Mouse (Mus musculus) lung, embryonic 14.5 days (tissue): ENCODE results near the gene Pdcl2. TPM values are rescaled to one million over a fixed set of nuclear protein-coding genes. Genes with fewer than 3 reads are reported as not detected.
A peak's percentile ranks its signal among the peaks of the same experiment; 100 is the strongest.

ENCODE experiments used
- ATAC-seq: fragments of 200-750 bp; cut with Nextera tagmentation; 2 replicates; pipeline ENCODE4 v1.8.0; 2017; ENCODE audit warnings: mild to moderate bottlenecking, moderate TSS enrichment, moderate library complexity; ENCODE audit not compliant: insufficient read depth
- DNase-seq: peaks from one replicate; pipeline ENCODE4 v3.0.0-alpha.2; 2015
- H3K27ac ChIP-seq: fragments of 300-500 bp; sonication (generic); 2 replicates; pipeline ENCODE4 v1.5.1; 2014; ENCODE audit warnings: low read depth, mild to moderate bottlenecking, moderate library complexity
- H3K27me3 ChIP-seq: fragments of 300-500 bp; sonication (generic); 2 replicates; pipeline ENCODE4 v1.6.1; 2014; ENCODE audit warnings: low read length, control low read depth; ENCODE audit not compliant: insufficient read depth
- H3K36me3 ChIP-seq: fragments of 300-500 bp; sonication (generic); 2 replicates; pipeline ENCODE4 v1.6.1; 2014; ENCODE audit warnings: control low read depth; ENCODE audit not compliant: insufficient read depth
- H3K4me1 ChIP-seq: fragments of 300-500 bp; sonication (generic); 2 replicates; pipeline ENCODE4 v1.6.1; 2014; ENCODE audit warnings: antibody characterized with exemption, control low read depth; ENCODE audit not compliant: insufficient read depth
- H3K4me2 ChIP-seq: fragments of 300-500 bp; sonication (generic); 2 replicates; pipeline ENCODE4 v1.6.1; 2014; ENCODE audit warnings: mild to moderate bottlenecking
- H3K4me3 ChIP-seq: fragments of 300-500 bp; sonication (generic); 2 replicates; pipeline ENCODE4 v1.5.1; 2014; ENCODE audit warnings: low read depth, low read length
- H3K9ac ChIP-seq: fragments of 300-500 bp; sonication (generic); 2 replicates; pipeline ENCODE4 v1.6.1; 2014
- H3K9me3 ChIP-seq: fragments of 300-500 bp; sonication (generic); 2 replicates; pipeline ENCODE4 v1.6.1; 2016; ENCODE audit warnings: low read depth, low read length, control low read depth
- CTCF ChIP-seq: IDR thresholded peaks from 2 replicates; pipeline ENCODE4 v1.5.1; 2016; ENCODE audit warnings: antibody characterized with exemption, low read depth
- WGBS: fragments of 180-500 bp; shearing (Covaris S2); extraction: QIAGEN DNeasy Blood & Tissue Kit; methylation state at CpG from one replicate; pipeline ENCODE4 v1.1.7; 2014; 5-methylcytosine and 5-hydroxymethylcytosine counted together
- polyA plus RNA-seq: library from polyadenylated mRNA; unstranded; fragments of >200 nt; fragmentation: Nextera tagmentation; extraction: Ambion mirVana; gene quantifications from 2 replicates; pipeline ENCODE4 v1.2.1, GENCODE M21; 2014

Gene Pdcl2
- not detected in 2 replicates for polyA plus RNA-seq

- 87% methylated on average over 7 of the region's 7 CpGs for WGBS
- TF ChIP-seq CTCF: no peak
- Histone ChIP-seq H3K4me2 (no peak within 1 kb of the TSS), H3K4me1 (no peaks in the 10 kb centered on the region), H3K36me3 (no peaks in the 10 kb centered on the region), H3K9me3 (no peaks in the 10 kb centered on the region), H3K4me3 (no peak within 1 kb of the TSS), H3K27me3 (no peaks in the 10 kb centered on the region), H3K27ac (no peak within 1 kb of the TSS), H3K9ac (no peak within 1 kb of the TSS)
- DNase-seq: no peak
- ATAC-seq: no peak
These were observed at the start of gene Pdcl2 for GRCm38 (mm10) chr5:76330953-76331352. Gene Pdcl2 (minus strand): TSS chr5:76331156.

GRCm38 (mm10) chr5:76379216-76379615 lies 48.3 kb upstream of the Pdcl2 start:
- no peaks in the 10 kb centered on the region for H3K36me3 ChIP-seq
- DNase-seq (no peak), ATAC-seq (no peak)
- no peak overlapping the region for H3K4me3 ChIP-seq
- no peak overlapping the region for H3K27ac ChIP-seq
- 40% methylated on average over 3 of the region's 3 CpGs for WGBS
- H3K9ac ChIP-seq: no peak overlapping the region
- H3K9me3 ChIP-seq: no peaks in the 10 kb centered on the region
- H3K4me1 ChIP-seq: no peaks in the 10 kb centered on the region
- H3K4me2 ChIP-seq: no peak overlapping the region
- H3K27me3 ChIP-seq: no peaks in the 10 kb centered on the region
- TF ChIP-seq CTCF: no peak

DNA sequence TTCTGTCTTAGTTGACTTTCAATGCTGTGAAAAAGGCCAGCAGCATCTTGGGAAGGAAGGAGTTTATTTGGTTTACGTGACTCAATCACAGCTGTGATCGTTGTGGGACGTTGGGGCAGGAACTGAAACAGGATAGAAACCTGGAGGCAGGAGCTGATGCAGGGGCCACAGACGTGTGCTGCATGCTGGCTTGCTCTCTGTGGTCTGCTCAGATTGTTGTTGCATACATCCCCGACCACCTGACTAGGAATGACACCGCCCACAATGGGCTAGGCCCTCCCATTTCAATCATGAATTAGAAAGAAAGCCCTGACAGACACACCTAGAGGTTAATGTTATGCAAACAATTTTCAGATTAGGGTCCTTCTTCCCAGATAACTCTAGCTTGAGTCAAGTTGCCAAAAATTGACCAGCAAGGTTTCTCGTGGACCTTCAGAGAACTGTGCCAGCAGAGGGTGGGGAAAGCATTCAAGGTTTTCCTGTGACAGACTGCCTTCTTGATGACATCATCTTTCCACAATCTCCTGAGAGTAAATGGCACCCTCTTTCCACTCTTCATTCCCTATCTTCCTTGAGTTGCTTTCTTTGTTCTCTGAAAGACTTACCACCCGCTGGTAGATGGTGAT lies 38.4 kb upstream of the Pdcl2 start:
- no peak for TF ChIP-seq CTCF
- H3K27me3 ChIP-seq: peaks cover 3% of the 10 kb centered on the region; the same call in 1 of the 2 replicates
- H3K9ac ChIP-seq: no peak overlapping the region
- H3K4me2 ChIP-seq: no peak overlapping the region
- no peaks in the 10 kb centered on the region for H3K36me3 ChIP-seq
- 65% methylated on average over 8 of the region's 8 CpGs for whole genome bisulfite sequencing
- no peaks in the 10 kb centered on the region for H3K4me1 ChIP-seq
- no peak overlapping the region for H3K4me3 ChIP-seq
- H3K27ac ChIP-seq: no peak overlapping the region
- no peaks in the 10 kb centered on the region for H3K9me3 ChIP-seq
- ATAC-seq (no peak), DNase-seq (no peak)

- Histone ChIP-seq H3K4me1 (0 out of 2 replicates have a peak, but pooled peaks cover 3% of the 10 kb centered on the region), H3K36me3 (no peaks in the 10 kb centered on the region), H3K4me2 (no peak overlapping the region), H3K27me3 (peaks cover 14% of the 10 kb centered on the region), H3K27ac (no peak overlapping the region), H3K9me3 (no peaks in the 10 kb centered on the region), H3K9ac (no peak overlapping the region), H3K4me3 (no peak overlapping the region)
- DNase-seq: peak; percentile 21
- peak; percentile 44 for TF ChIP-seq CTCF
- 30% methylated on average over 5 of the region's 5 CpGs for WGBS
- peak; percentile 52; the same call in 1 of the 2 replicates for ATAC-seq
These were observed 34.5 kb upstream of the Pdcl2 start for GRCm38 (mm10) chr5:76365406-76365805.

GRCm38 (mm10) chr5:76363453-76364104 lies 32.6 kb upstream of the Pdcl2 start, which contains the start of gene Nmu:
Gene Nmu (minus strand): TSS chr5:76363788.
- 5% methylated on average over 35 of the region's 35 CpGs for WGBS
- DNase-seq (no peak), ATAC-seq (peak; percentile 60; the same call in 1 of the 2 replicates)
- Histone ChIP-seq H3K9ac (no peak within 1 kb of the TSS), H3K4me2 (peak within 1 kb of the TSS; percentile 69), H3K27me3 (peaks cover 14% of the 10 kb centered on the region), H3K4me1 (0 out of 2 replicates have a peak, but pooled peaks cover 3% of the 10 kb centered on the region), H3K27ac (no peak within 1 kb of the TSS), H3K4me3 (peak within 1 kb of the TSS; percentile 34), H3K9me3 (no peaks in the 10 kb centered on the region), H3K36me3 (no peaks in the 10 kb centered on the region)
- no peak for TF ChIP-seq CTCF

GRCm38 (mm10) chr5:76360786-76361185 lies 29.8 kb upstream of the Pdcl2 start:
- WGBS: 70% methylated on average over 4 of the region's 4 CpGs
- ATAC-seq: no peak

DNA sequence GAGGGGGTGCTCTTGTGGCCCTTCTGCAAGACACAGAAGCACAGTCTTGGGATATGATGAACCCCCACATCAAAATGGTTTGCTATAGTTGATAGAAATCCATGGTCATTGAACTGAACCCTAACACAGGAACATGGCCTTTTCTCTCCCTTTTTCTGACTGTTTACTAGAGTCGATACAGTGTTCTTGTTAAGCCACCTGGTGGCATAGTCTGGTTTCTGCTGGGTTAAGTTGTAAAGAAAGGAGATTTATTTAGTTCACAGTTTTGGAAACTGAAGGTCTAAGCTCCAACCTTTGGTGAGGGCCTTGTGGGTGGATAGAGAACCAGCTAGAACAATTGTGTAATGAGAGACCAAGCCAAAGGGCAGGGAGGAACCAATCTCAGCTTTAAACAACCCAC lies 29.1 kb upstream of the Pdcl2 start:
- H3K36me3 ChIP-seq: no peaks in the 10 kb centered on the region
- no peak for DNase-seq
- H3K4me3 ChIP-seq: no peak overlapping the region
- H3K4me1 ChIP-seq: 0 out of 2 replicates have a peak, but pooled peaks cover 3% of the 10 kb centered on the region
- H3K27me3 ChIP-seq: peaks cover 14% of the 10 kb centered on the region
- TF ChIP-seq CTCF: no peak
- ATAC-seq: no peak
- H3K4me2 ChIP-seq: no peak overlapping the region
- no peak overlapping the region for H3K27ac ChIP-seq
- WGBS: 60% methylated on average over 1 of the region's 1 CpGs
- H3K9me3 ChIP-seq: no peaks in the 10 kb centered on the region
- no peak overlapping the region for H3K9ac ChIP-seq

More at GRCm38 (mm10) chr5:76360786-76361185, 29.8 kb upstream of the Pdcl2 start:
- DNase-seq: no peak
- H3K27me3 ChIP-seq: peaks cover 14% of the 10 kb centered on the region
- no peak overlapping the region for H3K4me2 ChIP-seq
- H3K4me3 ChIP-seq: no peak overlapping the region
- no peak overlapping the region for H3K27ac ChIP-seq
- no peak overlapping the region for H3K9ac ChIP-seq
- TF ChIP-seq CTCF: no peak
- H3K36me3 ChIP-seq: no peaks in the 10 kb centered on the region
- 0 out of 2 replicates have a peak, but pooled peaks cover 3% of the 10 kb centered on the region for H3K4me1 ChIP-seq
- no peaks in the 10 kb centered on the region for H3K9me3 ChIP-seq
